Mouse (Mus musculus) megakaryocyte-erythroid progenitor cell, adult 5-6 weeks (primary cell): ENCODE data around the gene Hmgcs2. TPM values are rescaled to one million over a fixed set of nuclear protein-coding genes. Genes with fewer than 3 reads are reported as not detected.

Source experiments
- ATAC-seq: replicated peaks from 2 replicates; pipeline ENCODE4 v1.8.0; 2016; ENCODE audit warnings: mild to moderate bottlenecking, inconsistent platforms; ENCODE audit not compliant: severe bottlenecking, poor library complexity, low FRiP score, low TSS enrichment
- total RNA-seq, 2 experiments: library from RNA; stranded (forward) in 1 of 2; stranded (reverse) in 1 of 2; fragments of 200-1000, 215-1000 nt in 1 of 2; fragments of >200 nt in 1 of 2; fragmentation: Nextera tagmentation in 1 of 2; gene quantifications; 2 replicates each; pipeline ENCODE4 v1.2.3; 2014 to 2017

Hmgcs2 gene
- total RNA-seq, 2 experiments from 2014 or later: 0.09 to 1.5 TPM

DNA sequence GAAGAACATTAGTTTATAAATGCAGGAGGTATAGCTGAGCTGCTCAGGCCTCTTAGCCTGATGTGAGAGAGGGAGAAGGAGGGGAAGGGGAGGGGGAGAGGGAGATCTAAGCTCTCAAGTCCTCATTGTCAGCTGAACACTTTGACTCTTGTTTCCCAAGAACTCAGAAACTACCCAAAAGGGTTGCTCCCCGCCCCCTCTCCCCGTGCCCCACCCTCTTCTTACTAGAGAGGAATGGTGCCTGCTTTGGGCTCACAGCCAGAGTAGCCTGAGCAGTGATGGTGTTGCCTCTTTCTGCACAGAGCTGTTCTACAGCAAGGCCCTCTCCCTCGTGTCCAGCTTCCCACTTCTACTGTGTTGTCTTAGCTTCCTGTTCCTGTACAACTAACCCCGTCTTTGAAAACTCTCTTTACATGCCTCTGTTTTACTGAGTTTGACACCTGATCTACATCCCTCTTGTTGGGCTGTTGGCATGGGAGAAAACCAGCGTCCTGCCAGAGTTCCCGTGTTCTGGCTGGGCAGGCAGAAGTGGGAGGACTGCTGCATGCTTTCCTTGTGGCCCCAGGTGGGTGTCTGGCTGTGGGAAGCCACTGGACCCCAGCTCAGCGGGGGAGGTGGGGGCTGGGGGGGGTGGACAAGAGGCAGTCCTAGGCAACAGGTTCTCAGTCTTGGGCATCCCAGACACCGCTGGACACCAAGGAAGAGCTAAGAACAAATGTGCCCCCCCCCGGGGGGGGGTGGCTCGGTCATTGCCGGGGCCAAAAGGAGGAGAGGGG is 6.4 kb upstream of the Hmgcs2 start:
- ATAC-seq: peak; percentile 53; the same call in 1 of the 2 replicates

DNA sequence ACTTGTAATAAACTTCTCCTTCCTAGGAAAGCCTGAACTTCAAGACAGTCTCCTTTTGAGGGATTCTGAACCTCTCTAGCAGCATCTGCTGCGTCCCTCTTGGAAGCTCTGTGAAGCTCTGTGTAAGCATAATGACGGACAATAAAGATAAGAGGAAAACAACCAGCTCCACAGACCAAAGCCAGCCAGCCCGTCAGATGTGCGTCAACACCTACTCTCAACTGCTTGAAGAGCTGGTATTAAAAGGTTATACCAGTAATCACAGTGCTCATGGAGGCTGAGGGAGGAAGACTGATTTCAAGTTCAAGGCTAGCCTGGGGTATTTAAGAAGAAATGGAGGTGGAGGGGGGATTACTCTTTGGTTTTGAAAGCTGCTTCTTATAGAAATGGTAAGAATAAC is 553 bp upstream of the Hmgcs2 start:
- 0 out of 2 replicates have a peak, but pooled peaks have one; percentile 36 for ATAC-seq

DNA sequence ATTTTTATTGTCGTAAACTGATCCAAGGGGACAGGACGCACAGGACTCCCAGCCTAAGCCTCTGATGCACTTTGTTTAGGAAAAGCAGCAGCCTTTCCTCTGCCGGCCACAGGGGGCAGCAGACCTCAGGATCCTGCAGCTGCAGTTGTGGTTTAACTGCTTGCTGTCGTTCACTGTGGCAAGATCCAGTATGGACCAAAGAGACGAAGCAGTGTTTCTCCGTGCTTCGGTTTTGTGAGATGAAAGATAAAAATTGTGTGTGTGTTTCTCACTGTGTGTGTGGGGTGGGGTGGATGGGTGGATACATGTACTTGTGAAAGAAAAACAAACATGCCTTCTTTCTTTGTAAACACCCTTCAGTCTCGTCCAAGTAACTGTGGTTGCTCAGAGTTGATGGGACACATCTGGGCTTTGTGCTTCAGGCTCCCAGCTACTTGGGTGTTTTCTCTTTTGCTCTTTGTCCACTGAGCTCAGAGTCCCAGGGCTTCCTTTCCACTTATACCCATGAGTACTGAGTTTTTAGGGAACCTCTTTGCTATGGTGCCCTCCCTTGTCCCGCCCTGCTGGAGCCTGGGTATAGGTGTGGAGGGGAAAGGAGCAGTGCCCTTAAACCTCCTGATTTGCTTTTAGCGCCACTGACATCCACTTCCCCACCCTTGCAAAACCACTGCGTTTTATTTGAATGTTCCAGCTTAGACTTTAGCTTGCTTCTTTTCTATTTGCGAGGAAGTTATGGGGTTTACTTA is 871 bp downstream of the Hmgcs2 start:
- peak; percentile 93 for ATAC-seq

DNA sequence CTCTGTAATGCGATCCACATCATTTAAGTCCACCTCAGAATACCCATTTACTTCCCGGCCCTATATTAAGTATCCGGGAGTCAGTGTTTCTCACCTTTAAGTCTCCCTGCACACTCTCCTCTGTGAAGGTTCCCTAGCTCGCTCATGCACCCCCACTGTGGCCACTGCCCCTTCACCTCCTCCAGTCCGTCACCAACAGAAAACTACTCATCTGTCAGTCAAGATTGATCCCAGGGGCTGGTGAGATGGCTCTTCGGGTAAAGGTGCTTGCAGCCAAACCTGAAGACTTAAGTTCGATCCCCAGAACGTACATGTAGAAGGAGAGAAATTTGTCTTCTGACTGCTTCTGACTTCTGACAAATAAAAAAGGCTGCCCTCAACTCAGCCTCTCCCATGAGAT is 2.2 kb downstream of the Hmgcs2 start:
- ATAC-seq: no peak

DNA sequence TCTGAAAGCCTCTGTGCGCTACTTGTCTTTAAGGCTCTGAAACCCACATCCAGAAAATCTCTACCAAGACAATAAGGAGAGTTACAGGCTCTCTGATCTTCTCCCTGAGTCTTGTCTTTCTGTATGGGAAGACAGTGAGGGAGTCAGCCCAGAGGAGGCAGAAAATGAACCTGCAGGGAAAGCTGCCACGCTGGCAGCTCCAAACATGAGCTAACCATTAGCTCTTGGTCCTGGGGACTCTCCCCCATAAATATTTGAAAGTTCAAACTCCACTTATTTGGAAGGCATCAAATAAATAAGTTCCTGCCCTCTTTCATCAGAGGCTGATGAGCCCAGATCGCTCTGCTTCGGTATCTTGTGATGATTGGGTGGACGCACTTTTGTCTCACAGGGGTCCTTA is 3.0 kb downstream of the Hmgcs2 start:
- no peak for ATAC-seq

DNA sequence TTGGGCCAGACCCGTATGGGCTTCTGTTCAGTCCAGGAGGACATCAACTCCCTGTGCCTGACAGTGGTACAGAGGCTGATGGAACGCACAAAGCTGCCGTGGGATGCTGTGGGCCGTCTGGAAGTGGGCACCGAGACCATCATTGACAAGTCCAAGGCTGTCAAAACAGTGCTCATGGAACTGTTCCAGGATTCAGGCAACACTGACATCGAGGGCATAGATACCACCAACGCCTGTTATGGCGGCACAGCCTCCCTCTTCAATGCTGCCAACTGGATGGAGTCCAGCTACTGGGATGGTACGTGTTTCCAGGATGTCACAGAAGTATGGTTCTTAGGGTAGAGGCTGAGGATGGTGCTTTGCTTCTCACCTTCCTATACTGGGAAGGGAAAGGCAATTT is 10.8 kb downstream of the Hmgcs2 start:
- ATAC-seq: no peak

DNA sequence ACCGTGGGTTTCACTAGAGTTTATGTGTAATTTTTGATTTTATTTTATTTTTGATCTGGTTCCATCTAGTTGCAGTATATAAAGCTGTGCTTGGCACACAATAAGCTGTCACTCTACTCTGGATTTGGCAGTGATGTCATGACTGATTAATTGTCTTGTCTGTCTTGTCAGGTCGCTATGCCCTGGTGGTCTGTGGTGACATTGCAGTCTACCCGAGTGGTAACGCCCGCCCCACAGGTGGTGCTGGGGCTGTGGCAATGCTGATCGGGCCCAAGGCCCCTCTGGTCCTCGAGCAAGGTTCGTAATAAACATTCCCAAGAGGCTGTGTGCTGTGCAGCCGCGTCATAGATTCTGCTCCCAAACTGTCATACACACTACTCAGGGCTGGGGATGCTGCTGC is 15.7 kb downstream of the Hmgcs2 start:
- peak; percentile 81 for ATAC-seq

DNA sequence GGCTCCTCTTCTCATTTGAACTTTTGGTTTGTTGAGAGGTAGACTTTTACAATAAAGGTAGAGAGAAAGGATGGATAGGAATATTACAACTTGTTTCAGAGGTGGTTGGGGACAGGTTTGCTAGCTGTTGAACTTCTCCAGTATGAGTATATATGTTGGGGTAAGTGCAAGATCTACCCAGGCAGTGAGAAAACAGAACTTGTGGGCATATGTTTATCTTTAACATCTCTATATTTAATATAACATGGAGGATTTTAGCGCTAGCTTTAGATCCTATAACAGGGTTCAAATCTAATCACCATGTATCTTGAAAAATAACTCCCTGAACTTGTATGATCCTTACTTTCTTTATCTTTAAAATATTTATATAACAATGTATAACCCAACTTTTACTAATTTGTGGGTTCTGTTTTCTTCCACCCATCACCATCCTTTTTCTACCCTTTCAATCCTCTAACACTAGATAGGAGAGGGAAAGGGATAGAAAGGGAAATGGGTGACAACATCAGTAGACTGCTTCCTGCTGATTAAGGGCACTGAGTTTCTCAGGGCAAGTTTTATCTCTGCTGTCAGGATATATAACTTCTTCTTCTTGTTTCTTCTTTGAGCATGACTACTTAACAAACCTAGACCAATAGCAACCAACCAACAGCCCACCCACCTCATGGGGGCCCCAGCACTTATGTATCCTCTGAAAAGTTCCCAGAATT is 19.3 kb downstream of the Hmgcs2 start:
- ATAC-seq: 0 out of 2 replicates have a peak, but pooled peaks have one; percentile 14

DNA sequence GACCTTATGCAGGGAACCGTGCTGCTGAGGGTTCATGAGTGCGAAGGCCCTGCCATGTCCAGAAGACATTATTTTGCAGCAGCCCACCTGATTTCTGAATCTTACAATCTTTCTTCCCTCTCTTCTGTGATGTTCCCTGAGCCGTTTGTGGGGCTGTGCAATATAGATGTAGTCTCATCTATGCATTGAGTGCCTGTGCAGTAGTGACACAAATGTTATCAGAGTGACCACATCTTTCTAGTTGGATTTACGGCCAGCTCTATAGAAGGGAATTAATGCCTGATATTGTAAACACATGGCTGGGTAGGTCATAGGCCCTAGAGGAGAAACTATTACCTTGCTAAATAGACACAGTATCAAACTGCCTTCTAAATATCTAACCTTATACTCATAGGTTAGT is 20.0 kb downstream of the Hmgcs2 start:
- no peak for ATAC-seq

DNA sequence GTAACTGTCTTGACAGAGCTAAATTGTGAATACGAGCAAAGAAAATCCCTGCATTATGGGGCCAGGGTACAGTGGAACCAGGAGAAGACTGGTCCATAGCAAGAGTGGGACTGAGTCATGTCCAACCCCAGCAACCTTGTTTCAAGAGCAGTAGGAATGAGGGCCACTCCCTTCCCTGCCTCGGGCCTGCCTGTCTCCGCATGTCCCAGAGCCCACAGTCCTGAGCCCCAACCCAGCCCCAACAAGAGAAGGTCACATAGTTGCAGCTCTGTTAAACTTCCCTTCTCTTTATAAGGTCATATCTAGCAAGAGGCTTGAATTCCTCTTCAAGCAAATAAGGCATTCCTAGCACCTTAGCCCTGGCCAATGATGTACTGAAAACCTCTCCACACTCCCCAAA is 21.5 kb downstream of the Hmgcs2 start:
- no peak for ATAC-seq

DNA sequence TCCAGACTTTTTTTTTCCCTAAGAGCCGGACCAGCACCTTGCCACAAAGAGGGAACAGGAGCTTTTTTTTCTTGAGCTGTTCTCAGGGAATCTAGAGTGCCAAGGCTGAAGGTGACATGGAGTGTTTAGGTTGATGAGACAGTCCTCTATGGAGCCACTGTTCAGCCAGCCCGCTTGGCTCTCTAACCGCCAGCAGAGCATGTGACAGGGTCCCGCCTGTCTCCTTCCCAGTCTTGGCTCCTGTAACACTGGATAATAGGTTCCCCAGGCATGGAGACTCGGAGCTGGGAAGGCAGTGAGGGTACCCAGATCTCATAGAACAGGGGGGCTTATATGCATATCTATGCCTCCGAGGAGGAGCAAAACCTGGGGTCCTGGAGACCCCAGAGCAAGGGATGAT is 28.4 kb downstream of the Hmgcs2 start:
- no peak for ATAC-seq

DNA sequence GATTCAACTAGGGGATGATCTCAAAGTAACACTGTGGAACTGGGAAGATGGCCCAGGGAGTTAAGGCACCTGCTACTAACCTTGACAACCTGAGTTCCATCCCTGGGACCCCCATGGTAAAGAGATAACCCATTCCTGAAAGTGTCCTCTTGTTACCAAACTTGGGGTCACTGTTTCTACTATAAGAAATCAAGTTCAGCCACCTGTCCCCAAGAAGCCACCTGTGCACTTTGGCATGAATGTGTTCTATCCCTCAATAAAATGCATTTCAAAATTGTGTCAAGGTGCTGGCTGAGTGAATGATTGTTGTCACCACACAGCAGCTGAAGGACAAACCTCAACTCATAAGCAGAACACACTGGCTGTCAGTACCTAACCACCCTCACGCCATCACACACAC is 30.2 kb downstream of the Hmgcs2 start:
- ATAC-seq: no peak

DNA sequence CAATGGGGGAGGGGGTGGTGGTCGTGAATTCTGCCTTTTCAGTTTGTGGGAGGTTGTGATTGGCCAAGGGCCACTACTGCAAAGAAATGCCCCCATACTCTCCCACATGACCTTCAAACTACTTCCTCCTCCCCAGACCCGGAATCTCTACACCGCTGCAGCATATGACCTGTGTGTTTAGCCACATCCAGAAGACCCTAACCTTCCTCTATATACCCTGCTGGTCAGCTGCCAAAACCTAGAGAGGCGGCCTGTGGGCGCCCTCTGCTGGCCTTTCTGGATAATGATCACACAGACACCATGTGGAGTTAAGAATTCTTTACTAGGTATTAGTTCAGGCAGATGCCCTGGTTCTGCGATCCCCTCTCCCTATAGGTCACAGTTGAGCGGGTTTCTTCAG is 32.6 kb downstream of the Hmgcs2 start:
- peak; percentile 51; the same call in 1 of the 2 replicates for ATAC-seq

DNA sequence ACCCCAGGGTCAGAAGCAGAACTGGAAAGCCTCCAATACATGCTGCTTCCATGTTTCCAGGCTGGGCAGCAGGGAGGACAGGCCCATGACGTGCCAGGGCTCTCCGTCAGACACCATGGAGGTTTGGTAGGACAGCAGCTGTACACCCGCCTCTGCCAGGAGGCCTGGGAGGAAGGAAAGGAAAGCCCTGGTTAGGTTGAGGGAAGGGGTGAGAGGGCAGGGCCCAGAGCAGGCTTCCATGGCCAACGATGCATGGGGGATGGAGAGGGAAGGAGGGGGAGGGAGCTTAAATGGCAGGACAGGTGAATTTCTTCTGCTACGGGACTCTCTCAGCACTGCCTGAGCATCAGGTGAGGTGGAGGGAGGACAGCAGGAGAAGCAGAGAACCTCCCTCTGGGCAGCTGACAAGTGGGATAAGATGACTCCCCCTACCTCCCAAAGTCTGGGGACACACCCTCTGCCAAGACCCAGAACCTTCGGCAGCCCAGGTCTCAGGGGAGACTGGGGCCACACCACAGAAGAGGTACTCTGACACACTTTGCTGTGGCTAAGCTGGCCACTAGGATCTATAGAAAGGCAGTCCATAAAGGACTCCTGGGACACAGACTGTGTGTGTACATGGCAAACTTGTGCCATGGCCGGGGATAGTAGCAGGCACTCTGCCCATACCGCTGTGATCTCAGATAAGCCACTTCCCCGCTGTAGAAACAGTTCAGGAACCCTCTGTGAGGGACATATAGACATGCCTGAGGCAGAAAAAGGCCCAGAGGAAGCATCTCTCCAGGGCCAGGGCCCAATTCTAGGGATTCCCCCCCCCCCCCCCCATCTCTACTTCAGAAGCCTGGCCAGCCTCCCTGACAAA is 33.3 kb downstream of the Hmgcs2 start:
- peak; percentile 52 for ATAC-seq

DNA sequence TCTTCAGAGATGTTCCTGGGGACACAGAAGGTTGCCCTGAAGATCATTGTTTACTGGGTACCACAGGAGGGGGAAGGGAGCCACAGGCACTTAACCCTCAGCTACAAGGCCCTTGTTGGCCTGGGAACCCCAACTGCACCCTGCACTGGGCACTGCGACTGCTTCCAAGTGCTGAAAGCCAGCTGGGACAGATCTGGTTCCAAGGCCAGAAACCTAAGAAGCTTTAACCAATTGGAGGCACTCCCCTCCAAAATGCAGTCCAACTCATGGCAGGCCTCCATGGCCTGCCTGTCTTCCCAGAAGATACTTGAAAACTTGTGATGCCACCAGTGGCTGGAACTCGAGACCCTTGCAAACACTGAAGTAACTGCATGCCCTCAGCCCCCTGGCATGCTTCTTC is 34.9 kb downstream of the Hmgcs2 start:
- no peak for ATAC-seq

DNA sequence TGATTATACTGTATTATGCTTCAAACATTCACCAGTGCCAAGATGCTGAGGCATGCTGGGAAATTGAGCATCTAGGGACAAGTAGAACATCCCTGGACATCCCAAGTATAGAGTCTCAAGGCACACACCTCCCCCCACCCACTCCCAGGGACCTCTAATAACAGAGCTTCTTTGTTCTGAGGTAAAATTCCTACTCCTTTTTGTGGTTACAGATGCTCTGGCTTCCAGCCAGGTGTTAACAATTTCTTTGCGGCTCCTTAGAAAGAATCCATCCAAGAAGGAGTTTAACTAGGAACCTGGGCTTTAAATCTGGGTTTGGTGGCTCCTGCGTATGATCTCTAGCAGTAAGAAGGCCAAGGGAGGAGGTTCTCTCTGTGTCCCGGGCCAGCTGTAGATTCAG is 36.9 kb downstream of the Hmgcs2 start:
- ATAC-seq: no peak

DNA sequence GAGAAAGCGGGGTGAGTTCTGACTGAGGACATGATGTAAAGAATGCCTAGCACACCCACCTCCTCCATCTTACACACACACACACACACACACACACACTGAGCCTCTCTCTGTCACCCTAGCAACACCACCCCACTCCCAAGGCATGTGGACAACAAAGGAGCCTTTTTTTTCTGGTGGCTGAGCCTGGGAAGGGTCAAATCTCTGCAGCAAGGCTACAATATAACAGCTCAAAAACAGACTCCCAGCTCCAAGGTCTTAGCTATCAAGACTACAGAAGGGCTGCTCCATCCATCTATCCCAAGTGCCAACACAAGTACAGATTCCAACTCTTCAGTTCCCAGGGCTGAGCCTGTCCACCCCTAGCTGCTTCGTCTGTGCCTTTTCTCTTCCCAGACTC is 39.0 kb downstream of the Hmgcs2 start:
- no peak for ATAC-seq

DNA sequence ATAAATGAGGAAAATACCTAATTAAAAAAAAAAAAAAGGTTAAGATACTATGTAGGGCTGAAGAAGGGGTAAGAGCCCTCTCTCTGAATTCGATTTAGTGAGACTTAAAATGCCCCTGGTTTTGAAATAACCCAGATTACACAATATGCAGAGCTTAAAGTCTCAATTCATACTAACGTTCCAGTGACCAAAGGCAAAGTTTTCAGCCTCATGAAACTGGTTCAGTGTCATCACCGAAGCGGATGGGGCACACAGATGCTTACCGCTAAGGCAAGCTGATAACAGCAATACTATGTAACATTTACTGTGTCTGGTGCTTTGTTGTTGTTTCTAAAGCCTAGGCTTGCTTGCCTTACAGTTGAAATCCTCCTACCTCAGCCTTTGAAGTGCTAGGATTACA is 42.0 kb downstream of the Hmgcs2 start:
- no peak for ATAC-seq

DNA sequence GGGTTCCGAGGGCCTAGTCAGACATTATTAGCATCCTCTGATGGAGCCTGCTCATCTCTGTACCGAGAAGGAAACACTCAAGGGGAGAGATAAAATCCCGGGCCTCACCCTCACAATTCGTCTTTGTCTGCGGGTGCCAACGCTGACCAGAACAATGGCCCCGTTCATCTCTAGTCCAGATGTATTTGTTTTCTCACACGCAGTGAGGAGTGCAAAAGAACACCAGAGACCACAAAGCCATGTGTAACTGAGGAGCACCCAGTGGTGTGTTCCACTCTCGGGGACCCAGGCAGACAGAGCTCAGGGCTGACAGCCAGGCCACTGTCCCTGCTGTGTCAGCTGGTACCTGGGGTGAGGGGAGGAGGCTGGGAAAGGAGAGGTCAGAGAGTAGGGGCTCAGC is 44.0 kb downstream of the Hmgcs2 start:
- no peak for ATAC-seq
